Mouse (Mus musculus): ENCODE data around the gene Meis2. TPM values are rescaled to one million over a fixed set of nuclear protein-coding genes. Genes with fewer than 3 reads are reported as not detected.
A peak's percentile ranks its signal among the peaks of the same experiment; 100 is the strongest.

Gene Meis2
- polyA plus RNA-seq, 1 experiment from 2014 or later = 71.7 TPM

DNA sequence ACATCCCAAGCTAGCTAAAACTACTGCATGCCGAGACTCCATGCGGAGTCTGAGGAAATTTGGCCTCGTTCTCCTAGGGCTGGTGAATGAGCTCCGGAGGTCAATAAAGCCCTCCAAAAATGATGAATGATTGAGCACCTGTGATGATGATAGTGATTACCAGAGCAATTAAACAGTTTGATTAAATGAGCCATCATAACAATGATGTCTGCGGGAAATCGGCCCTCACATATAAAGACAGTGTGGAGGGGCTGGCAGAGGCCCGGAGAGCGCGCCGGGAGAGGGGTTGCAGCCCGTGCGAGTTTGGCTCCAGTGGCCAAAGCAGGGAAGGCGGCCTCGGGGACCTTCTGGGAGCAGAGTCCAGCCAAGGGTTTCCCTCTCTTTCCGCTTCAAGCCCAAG lies 2.1 kb upstream of the Meis2 start:
- no peak for ATAC-seq (ENCODE audit: insufficient number of reproducible peaks, insufficient read depth, low FRiP score, low TSS enrichment)
- Histone ChIP-seq H3K4me2 (replicated peaks) (peak overlapping the region; percentile 63), H3K27me3 (peaks cover 7% of the 10 kb centered on the region; the same call in 1 of the 2 replicates), H3K4me1 (peaks cover 16% of the 10 kb centered on the region; the same call in 1 of the 2 replicates), H3K9me3 (no peaks in the 10 kb centered on the region), H3K27ac (peak overlapping the region; percentile 97), H3K36me3 (no peaks in the 10 kb centered on the region), H3K4me3 (peak overlapping the region; percentile 76), H3K9ac (peak overlapping the region; percentile 93)
- WGBS = 0% methylated on average over 15 of the region's 15 CpGs

GRCm38 (mm10) chr2:116067065-116067497 lies 1.4 kb upstream of the Meis2 start:
- peaks cover 9% of the 10 kb centered on the region; the same call in 1 of the 2 replicates for H3K4me1 ChIP-seq
- H3K27ac ChIP-seq = peak overlapping the region; percentile 97
- ATAC-seq (ENCODE audit: insufficient number of reproducible peaks, insufficient read depth, low FRiP score, low TSS enrichment) = peak; percentile 49
- H3K9ac ChIP-seq = peak overlapping the region; percentile 93
- peak overlapping the region; percentile 76 for H3K4me3 ChIP-seq
- peaks cover 1% of the 10 kb centered on the region; the same call in 1 of the 2 replicates for H3K27me3 ChIP-seq
- peak overlapping the region; percentile 63 for H3K4me2 ChIP-seq (replicated peaks)
- H3K9me3 ChIP-seq = no peaks in the 10 kb centered on the region
- no peaks in the 10 kb centered on the region for H3K36me3 ChIP-seq
- 0% methylated on average over 27 of the region's 27 CpGs for WGBS

GRCm38 (mm10) chr2:116066057-116066941 lies 660 bp upstream of the Meis2 start:
- Histone ChIP-seq H3K4me2 (replicated peaks) (peak overlapping the region; percentile 63), H3K4me1 (peaks cover 4% of the 10 kb centered on the region; the same call in 1 of the 2 replicates), H3K27me3 (no peaks in the 10 kb centered on the region), H3K27ac (peak overlapping the region; percentile 97), H3K9ac (peak overlapping the region; percentile 93), H3K9me3 (no peaks in the 10 kb centered on the region), H3K36me3 (no peaks in the 10 kb centered on the region), H3K4me3 (peak overlapping the region; percentile 76)
- WGBS = under 1% methylated on average over 36 of the region's 36 CpGs
- peak; percentile 7; the same call in 1 of the 2 replicates for ATAC-seq (ENCODE audit: insufficient number of reproducible peaks, insufficient read depth, low FRiP score, low TSS enrichment)

- ATAC-seq (ENCODE audit: insufficient number of reproducible peaks, insufficient read depth, low FRiP score, low TSS enrichment) = no peak
- Histone ChIP-seq H3K9me3 (no peaks in the 10 kb centered on the region), H3K9ac (peak overlapping the region; percentile 93), H3K4me2 (replicated peaks) (peak overlapping the region; percentile 63), H3K4me3 (peak overlapping the region; percentile 76), H3K27me3 (no peaks in the 10 kb centered on the region), H3K27ac (peak overlapping the region; percentile 97), H3K4me1 (peaks cover 13% of the 10 kb centered on the region; the same call in 1 of the 2 replicates), H3K36me3 (no peaks in the 10 kb centered on the region)
- WGBS = under 1% methylated on average over 10 of the region's 10 CpGs
These were observed 582 bp downstream of the Meis2 start for GRCm38 (mm10) chr2:116065057-116065456.

GRCm38 (mm10) chr2:116064521-116064920 lies 1.1 kb downstream of the Meis2 start:
- H3K4me3 ChIP-seq = peak overlapping the region; percentile 76
- no peaks in the 10 kb centered on the region for H3K27me3 ChIP-seq
- H3K4me2 ChIP-seq (replicated peaks) = peak overlapping the region; percentile 63
- WGBS = 0% methylated on average over 20 of the region's 20 CpGs
- peak overlapping the region; percentile 93 for H3K9ac ChIP-seq
- H3K4me1 ChIP-seq = peaks cover 13% of the 10 kb centered on the region; the same call in 1 of the 2 replicates
- H3K27ac ChIP-seq = peak overlapping the region; percentile 97
- no peaks in the 10 kb centered on the region for H3K36me3 ChIP-seq
- no peak for ATAC-seq (ENCODE audit: insufficient number of reproducible peaks, insufficient read depth, low FRiP score, low TSS enrichment)
- no peaks in the 10 kb centered on the region for H3K9me3 ChIP-seq

- peak overlapping the region; percentile 76 for H3K4me3 ChIP-seq
- WGBS = under 1% methylated on average over 37 of the region's 37 CpGs
- peak overlapping the region; percentile 97 for H3K27ac ChIP-seq
- H3K27me3 ChIP-seq = no peaks in the 10 kb centered on the region
- H3K36me3 ChIP-seq = no peaks in the 10 kb centered on the region
- ATAC-seq (ENCODE audit: insufficient number of reproducible peaks, insufficient read depth, low FRiP score, low TSS enrichment) = no peak
- no peaks in the 10 kb centered on the region for H3K9me3 ChIP-seq
- peak overlapping the region; percentile 93 for H3K9ac ChIP-seq
- peaks cover 12% of the 10 kb centered on the region; the same call in 1 of the 2 replicates for H3K4me1 ChIP-seq
- peak overlapping the region; percentile 63 for H3K4me2 ChIP-seq (replicated peaks)
These were observed 1.8 kb downstream of the Meis2 start for GRCm38 (mm10) chr2:116063819-116064293.

GRCm38 (mm10) chr2:116062761-116063441 lies 2.7 kb downstream of the Meis2 start:
- Histone ChIP-seq H3K27ac (peak overlapping the region; percentile 97), H3K27me3 (no peaks in the 10 kb centered on the region), H3K36me3 (no peaks in the 10 kb centered on the region), H3K9ac (peak overlapping the region; percentile 93), H3K9me3 (no peaks in the 10 kb centered on the region), H3K4me2 (replicated peaks) (peak overlapping the region; percentile 63), H3K4me3 (peak overlapping the region; percentile 76), H3K4me1 (peaks cover 12% of the 10 kb centered on the region; the same call in 1 of the 2 replicates)
- under 1% methylated on average over 36 of the region's 36 CpGs for WGBS
- ATAC-seq (ENCODE audit: insufficient number of reproducible peaks, insufficient read depth, low FRiP score, low TSS enrichment) = no peak

- Histone ChIP-seq H3K36me3 (no peaks in the 10 kb centered on the region), H3K27me3 (no peaks in the 10 kb centered on the region), H3K9me3 (no peaks in the 10 kb centered on the region), H3K4me3 (peak overlapping the region; percentile 76), H3K9ac (peak overlapping the region; percentile 93), H3K4me1 (peaks cover 12% of the 10 kb centered on the region; the same call in 1 of the 2 replicates), H3K27ac (peak overlapping the region; percentile 97), H3K4me2 (replicated peaks) (peak overlapping the region; percentile 63)
- ATAC-seq (ENCODE audit: insufficient number of reproducible peaks, insufficient read depth, low FRiP score, low TSS enrichment) = no peak
- under 1% methylated on average over 20 of the region's 20 CpGs for WGBS
These were observed 3.4 kb downstream of the Meis2 start for GRCm38 (mm10) chr2:116062251-116062651.

DNA sequence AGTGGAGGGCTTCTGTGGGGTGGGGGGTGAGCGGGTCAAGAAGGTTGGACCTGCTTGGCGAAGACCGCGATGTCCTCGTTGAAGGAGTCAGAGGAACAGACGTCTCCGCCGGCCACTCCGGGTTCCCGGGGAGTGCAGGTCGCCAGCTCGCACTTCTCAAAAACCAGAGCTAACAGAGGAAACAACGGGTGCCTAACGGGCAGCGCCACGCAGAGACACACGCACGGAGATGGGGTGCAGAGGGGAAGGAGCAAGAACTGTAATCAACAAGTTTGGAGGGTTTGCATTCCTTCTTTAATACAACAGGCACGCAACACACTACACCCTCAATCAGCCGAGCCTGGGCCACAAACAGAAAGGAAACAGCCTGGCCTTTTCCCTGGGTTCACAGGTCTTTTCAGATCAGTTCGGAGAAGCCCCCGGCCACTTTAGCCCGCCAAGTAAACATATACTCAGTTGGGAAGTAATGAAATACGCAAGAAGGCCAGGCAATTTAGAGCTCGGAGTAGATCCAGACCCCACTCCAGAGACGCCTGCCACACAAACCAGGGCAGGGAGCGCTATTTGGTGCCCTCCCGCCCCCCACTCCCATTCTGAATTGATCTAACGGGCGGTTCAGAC lies 4.1 kb downstream of the Meis2 start:
- H3K4me1 ChIP-seq = peaks cover 12% of the 10 kb centered on the region; the same call in 1 of the 2 replicates
- H3K4me3 ChIP-seq = peak overlapping the region; percentile 76
- no peaks in the 10 kb centered on the region for H3K36me3 ChIP-seq
- WGBS = under 1% methylated on average over 30 of the region's 30 CpGs
- no peak for ATAC-seq (ENCODE audit: insufficient number of reproducible peaks, insufficient read depth, low FRiP score, low TSS enrichment)
- H3K4me2 ChIP-seq (replicated peaks) = peak overlapping the region; percentile 63
- no peaks in the 10 kb centered on the region for H3K27me3 ChIP-seq
- no peaks in the 10 kb centered on the region for H3K9me3 ChIP-seq
- peak overlapping the region; percentile 93 for H3K9ac ChIP-seq
- H3K27ac ChIP-seq = peak overlapping the region; percentile 97

GRCm38 (mm10) chr2:116060701-116061400 lies 4.8 kb downstream of the Meis2 start:
- Histone ChIP-seq H3K27ac (peak overlapping the region; percentile 97), H3K27me3 (no peaks in the 10 kb centered on the region), H3K9ac (peak overlapping the region; percentile 93), H3K4me2 (replicated peaks) (peak overlapping the region; percentile 63), H3K9me3 (no peaks in the 10 kb centered on the region), H3K36me3 (no peaks in the 10 kb centered on the region), H3K4me1 (peaks cover 12% of the 10 kb centered on the region; the same call in 1 of the 2 replicates), H3K4me3 (peak overlapping the region; percentile 76)
- 1% methylated on average over 21 of the region's 21 CpGs for WGBS
- ATAC-seq (ENCODE audit: insufficient number of reproducible peaks, insufficient read depth, low FRiP score, low TSS enrichment) = no peak

All from embryonic facial prominence, embryonic 12.5 days (tissue).